Mouse (Mus musculus) myocyte (in vitro differentiated cells): ENCODE results near the gene Herc3.

Experiments used
- CEBPB ChIP-seq: IDR thresholded peaks from 2 replicates; pipeline ENCODE4 v1.6.1; 2011; ENCODE audit warnings: mild to moderate bottlenecking, moderate library complexity; ENCODE audit not compliant: poor library complexity, insufficient read depth, severe bottlenecking
- E2F4 ChIP-seq: IDR thresholded peaks from one replicate; pipeline ENCODE4 v1.6.1; 2011; ENCODE audit warnings: mild to moderate bottlenecking, control low read depth, moderate library complexity; ENCODE audit not compliant: insufficient read depth
- MAX ChIP-seq: IDR thresholded peaks from one replicate; pipeline ENCODE4 v1.6.1; 2011; ENCODE audit warnings: low read depth, mild to moderate bottlenecking, control low read depth
- POLR2A ChIP-seq: IDR thresholded peaks from one replicate; pipeline ENCODE4 v1.6.1; 2011; ENCODE audit warnings: low read depth, mild to moderate bottlenecking, control low read depth, moderate library complexity; ENCODE audit not compliant: insufficient read length
- POLR2AphosphoS2 ChIP-seq: IDR thresholded peaks from one replicate; pipeline ENCODE4 v1.6.1; 2011; ENCODE audit warnings: low read depth, control low read depth; ENCODE audit not compliant: insufficient read length
- REST ChIP-seq: IDR thresholded peaks from one replicate; pipeline ENCODE4 v1.6.1; 2011; ENCODE audit warnings: mild to moderate bottlenecking, control low read depth, moderate library complexity; ENCODE audit not compliant: insufficient read depth, insufficient read length
- SRF ChIP-seq: IDR thresholded peaks from one replicate; pipeline ENCODE4 v1.6.1; 2011; ENCODE audit warnings: low read depth; ENCODE audit not compliant: control insufficient read depth, insufficient read length
- TCF12 ChIP-seq: IDR thresholded peaks from one replicate; pipeline ENCODE4 v1.6.1; 2011; ENCODE audit warnings: mild to moderate bottlenecking, control low read depth; ENCODE audit not compliant: poor library complexity, insufficient read depth, severe bottlenecking
- USF1 ChIP-seq: IDR thresholded peaks from one replicate; pipeline ENCODE4 v1.6.1; 2011; ENCODE audit warnings: low read depth, mild to moderate bottlenecking, control low read depth, moderate library complexity

- TF ChIP-seq POLR2AphosphoS2 (no peak), E2F4 (no peak), REST (no peak), USF1 (no peak), MAX (no peak), POLR2A (no peak), CEBPB (no peak), TCF12 (no peak), SRF (no peak)
Observed at GRCm38 (mm10) chr6:58855676-58856367, 24.6 kb downstream of the Herc3 start.
